Mouse (Mus musculus) heart, postnatal 10 days (tissue): ENCODE data around the gene Rnf2. TPM values are rescaled to one million over a fixed set of nuclear protein-coding genes. Genes with fewer than 3 reads are reported as not detected.
"Not testable (repeated sequence)": the region's sequence is repeated elsewhere in the genome, so short reads cannot be mapped to it uniquely, and the experiment has no call there.

Source experiments
- DNase-seq, 2 experiments: peaks; one replicate each; pipeline ENCODE4 v3.0.0; 2021
- intact Hi-C: fragments of 180-260 bp; cut with DNase I; formaldehyde crosslinking; loops from one replicate; pipeline ENCODE4 v1.15.1; 2025
- total RNA-seq, 2 experiments: library from RNA; stranded (reverse); gene quantifications; 2 replicates each; pipeline ENCODE4 v1.2.3; 2021

The Rnf2 gene
- total RNA-seq, 2 experiments from 2014 or later = 25.5 to 27.5 TPM

- DNase-seq = no peak
- intact Hi-C loops = loop anchor here (5.0 kb wide), 1 partner anchor 215 kb away; no protein-coding TSS in a partner anchor
Measured at GRCm38 (mm10) chr1:151492419-151492818, 8.3 kb downstream of the Rnf2 start.

- DNase-seq = no peak
- intact Hi-C loops = loop anchor here (5.0 kb wide), 1 partner anchor 217 kb away; no protein-coding TSS in a partner anchor
Measured at GRCm38 (mm10) chr1:151489806-151490205, 10.9 kb downstream of the Rnf2 start.

GRCm38 (mm10) chr1:151484754-151485153 is 16.0 kb downstream of the Rnf2 start:
- intact Hi-C loops = no loop called here
- no peak for DNase-seq

GRCm38 (mm10) chr1:151483568-151483967 is 17.2 kb downstream of the Rnf2 start:
- intact Hi-C loops = no loop called here
- DNase-seq = no peak

GRCm38 (mm10) chr1:151482497-151482896 is 18.3 kb downstream of the Rnf2 start:
- DNase-seq = no peak
- intact Hi-C loops = no loop called here

- intact Hi-C loops, DNase-seq: not testable (repeated sequence)
Measured at GRCm38 (mm10) chr1:151472386-151472785, 28.4 kb downstream of the Rnf2 start.

- DNase-seq = no peak
- intact Hi-C loops = no loop called here
Measured at GRCm38 (mm10) chr1:151471429-151471828, 29.3 kb downstream of the Rnf2 start.

GRCm38 (mm10) chr1:151466571-151466970 is 34.2 kb downstream of the Rnf2 start:
- no peak for DNase-seq
- intact Hi-C loops = no loop called here

- intact Hi-C loops = no loop called here
- no peak for DNase-seq
Measured at GRCm38 (mm10) chr1:151464914-151465313, 35.8 kb downstream of the Rnf2 start.

GRCm38 (mm10) chr1:151461265-151461664 is 39.5 kb downstream of the Rnf2 start:
- intact Hi-C loops = no loop called here
- peak in 1 of 2 experiments; percentile 16 for DNase-seq

- no peak for DNase-seq
- intact Hi-C loops = no loop called here
Measured at GRCm38 (mm10) chr1:151457087-151457486, 43.7 kb downstream of the Rnf2 start.

- intact Hi-C loops = no loop called here
Measured at GRCm38 (mm10) chr1:151451946-151452345, 48.8 kb downstream of the Rnf2 start.

GRCm38 (mm10) chr1:151450851-151451250 is 49.9 kb downstream of the Rnf2 start:
- no peak for DNase-seq
- intact Hi-C loops = no loop called here

More at GRCm38 (mm10) chr1:151451946-151452345, 48.8 kb downstream of the Rnf2 start:
- no peak for DNase-seq

- no peak for DNase-seq
- intact Hi-C loops = no loop called here
Measured at GRCm38 (mm10) chr1:151449866-151450265, 50.9 kb downstream of the Rnf2 start.

- intact Hi-C loops = no loop called here
- no peak for DNase-seq
Measured at GRCm38 (mm10) chr1:151435431-151435830, 65.3 kb downstream of the Rnf2 start.

GRCm38 (mm10) chr1:151429316-151429715 is 71.4 kb downstream of the Rnf2 start:
- intact Hi-C loops = no loop called here
- DNase-seq = no peak

- intact Hi-C loops = no loop called here
- peak; percentile 99 for DNase-seq
Measured at GRCm38 (mm10) chr1:151428263-151429221, 72.2 kb downstream of the Rnf2 start, which contains the start of the genes Swt1 and Trmt1l. Gene Swt1, minus strand, starts transcription at chr1:151428455. Gene Trmt1l, plus strand, starts transcription at chr1:151428542.

- intact Hi-C loops = no loop called here
- no peak for DNase-seq
Measured at GRCm38 (mm10) chr1:151427888-151428262, 72.9 kb downstream of the Rnf2 start.

- intact Hi-C loops = no loop called here
- peak in 1 of 2 experiments; percentile 6 for DNase-seq
Measured at GRCm38 (mm10) chr1:151426947-151427600, 73.7 kb downstream of the Rnf2 start.

- DNase-seq = no peak
- intact Hi-C loops = no loop called here
Measured at GRCm38 (mm10) chr1:151422178-151422577, 78.6 kb downstream of the Rnf2 start.

GRCm38 (mm10) chr1:151409827-151410226 is 90.9 kb downstream of the Rnf2 start:
- intact Hi-C loops = no loop called here
- DNase-seq = no peak
